Mouse (Mus musculus) left cerebral cortex, adult 2 months (tissue): ENCODE measurements at regions not wholly inside any gene's neighbourhood (a gene's known extent, or its start where the extent isn't known, plus 50 kb on each side); places are given as distances from the start of the nearest gene placed in this dataset.

Source experiments
- DNase-seq, 2 experiments: peaks; one replicate each; pipeline ENCODE4 v3.0.0; 2021 to 2022; ENCODE audit warnings: low spot score in 2 of 2, mixed read lengths in 1 of 2; ENCODE audit errors: extremely low spot score in 1 of 2
- H3K27ac ChIP-seq: fragments of 200-600 bp; 2 replicates; pipeline ENCODE4 v1.8.1; 2022
- H3K4me3 ChIP-seq: fragments of 200-600 bp; 2 replicates; pipeline ENCODE4 v1.8.1; 2022
- CTCF ChIP-seq: fragments of 200-600 bp; IDR thresholded peaks from 2 replicates; pipeline ENCODE4 v1.8.1; 2022; ENCODE audit warnings: antibody characterized with exemption, mild to moderate bottlenecking, moderate library complexity
- intact Hi-C: fragments of 180-260 bp; cut with DNase I; formaldehyde crosslinking; loops from one replicate; pipeline ENCODE4 v1.15.1; 2025

DNA sequence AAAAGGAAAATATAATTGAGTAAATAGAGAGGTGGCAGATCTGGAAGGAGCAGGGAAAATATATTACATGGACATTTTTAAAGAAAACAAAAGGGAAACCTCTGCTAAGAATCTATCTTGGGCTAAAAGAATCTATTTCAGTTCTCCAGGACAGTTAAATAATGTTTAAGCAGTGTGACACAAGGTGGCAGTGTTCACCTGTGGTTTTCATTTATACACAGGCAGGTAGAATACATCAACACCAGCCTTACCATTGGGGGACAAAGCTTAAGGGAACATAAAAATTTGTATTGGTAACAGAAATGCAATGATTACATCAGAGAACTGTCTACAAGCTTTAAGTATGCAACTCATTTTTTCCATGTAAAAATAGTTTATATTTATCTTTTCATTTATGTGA, 78.2 kb upstream of the Cldn34d start:
- intact Hi-C loops: loop anchor here (1.0 to 5.0 kb wide), 3 partner anchors 956 to 1126 kb away; no protein-coding TSS in a partner anchor
- Histone ChIP-seq H3K27ac (no peak overlapping the region), H3K4me3 (no peak overlapping the region)
- peak; percentile 10 to 11 for DNase-seq
- TF ChIP-seq CTCF: peak; percentile 52
